Mouse (Mus musculus) R1 (cell line): ENCODE results near the gene D11Wsu47e.

ENCODE experiments used
- DNase-seq: peaks from one replicate; pipeline ENCODE4 v3.0.0-alpha.2; 2018; ENCODE audit warnings: low read depth, low spot score

The D11Wsu47e gene

GRCm38 (mm10) chr11:113703758-113704157 is 19.5 kb downstream of the D11Wsu47e start:
- peak; percentile 69 for DNase-seq

- DNase-seq, result peak; percentile 78
These were observed 21.9 kb downstream of the D11Wsu47e start for GRCm38 (mm10) chr11:113705966-113706652.

GRCm38 (mm10) chr11:113708629-113709213 is 24.5 kb downstream of the D11Wsu47e start:
- DNase-seq, result peak; percentile 43

GRCm38 (mm10) chr11:113709272-113709671 is 25.1 kb downstream of the D11Wsu47e start:
- peak; percentile 55 for DNase-seq

GRCm38 (mm10) chr11:113709731-113710256 is 25.6 kb downstream of the D11Wsu47e start, which contains the start of gene Cpsf4l:
Gene Cpsf4l (minus strand): TSS chr11:113710017.
- DNase-seq, result peak; percentile 98

- peak; percentile 98 for DNase-seq
These were observed 26.1 kb downstream of the D11Wsu47e start for GRCm38 (mm10) chr11:113710257-113710777.

- DNase-seq, result peak; percentile 63
These were observed 26.8 kb downstream of the D11Wsu47e start for GRCm38 (mm10) chr11:113711061-113711460.

GRCm38 (mm10) chr11:113715078-113715674 is 31.0 kb downstream of the D11Wsu47e start:
- DNase-seq, result no peak

- DNase-seq, result no peak
These were observed 31.9 kb downstream of the D11Wsu47e start for GRCm38 (mm10) chr11:113716132-113716531.

- no peak for DNase-seq
These were observed 33.7 kb downstream of the D11Wsu47e start for GRCm38 (mm10) chr11:113717767-113718424.

- no peak for DNase-seq
These were observed 38.3 kb downstream of the D11Wsu47e start for GRCm38 (mm10) chr11:113722405-113723090.

GRCm38 (mm10) chr11:113725235-113726048 is 41.2 kb downstream of the D11Wsu47e start:
- no peak for DNase-seq

- no peak for DNase-seq
These were observed 43.0 kb downstream of the D11Wsu47e start for GRCm38 (mm10) chr11:113726994-113727888.

- peak; percentile 53 for DNase-seq
These were observed 43.8 kb downstream of the D11Wsu47e start for GRCm38 (mm10) chr11:113727992-113728391.

GRCm38 (mm10) chr11:113729239-113729638 is 45.0 kb downstream of the D11Wsu47e start:
- DNase-seq, result no peak

GRCm38 (mm10) chr11:113729917-113730316 is 45.7 kb downstream of the D11Wsu47e start:
- DNase-seq, result no peak

- no peak for DNase-seq
These were observed 46.7 kb downstream of the D11Wsu47e start for GRCm38 (mm10) chr11:113730879-113731278.

- no peak for DNase-seq
These were observed 47.9 kb downstream of the D11Wsu47e start for GRCm38 (mm10) chr11:113731945-113732612.
